Mouse (Mus musculus): ENCODE data around the gene Btbd35f2.
"Not testable (repeated sequence)": the region's sequence is repeated elsewhere in the genome, so short reads cannot be mapped to it uniquely, and the experiment has no call there.

The Btbd35f2 gene

DNA sequence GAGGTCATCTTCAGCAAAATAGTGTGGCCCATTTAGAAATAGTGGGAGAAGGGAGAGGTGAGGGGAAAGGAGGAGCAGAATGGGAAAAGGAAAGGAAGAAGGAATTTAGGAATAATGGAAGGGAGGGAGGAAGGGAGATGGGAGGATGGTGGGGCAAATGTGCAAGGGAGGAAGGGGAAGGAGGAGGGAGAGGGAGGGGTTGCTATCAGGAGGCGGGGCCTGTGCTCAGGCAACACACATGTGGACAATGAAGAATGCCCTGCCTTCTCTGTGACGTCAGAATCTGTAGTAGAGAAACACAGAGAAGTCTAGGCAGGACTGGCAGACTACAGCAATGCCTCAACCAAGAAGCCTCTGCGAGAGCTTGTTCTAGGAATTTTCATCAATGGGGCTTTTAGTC lies at the start of gene Btbd35f2:
Gene Btbd35f2 (plus strand): TSS at position 301 of the 400 bp plus-strand sequence.
- not testable (repeated sequence) for DNase-seq (ENCODE audit: low spot score in 2 of 2)

Measured in frontal cortex, postnatal 25 days (tissue).